Mouse (Mus musculus) gastrocnemius, postnatal 25 days (tissue): ENCODE results near the gene Nup98. TPM values are rescaled to one million over a fixed set of nuclear protein-coding genes. Genes with fewer than 3 reads are reported as not detected.

Experiments used
- total RNA-seq, 2 experiments: library from RNA; stranded (reverse); gene quantifications; 1 replicate in 1 of 2; 2 replicates in 1 of 2; pipeline ENCODE4 v1.2.3; 2021

Nup98 gene
- total RNA-seq, 2 experiments from 2014 or later: 19.9 to 22.9 TPM

Other genes starting within 250 kb of the Nup98 start
- 1 to 10 TPM; 1.9 to 2.7 TPM for gene Il18bp, start 191.5 kb downstream of the Nup98 start, total RNA-seq
- 10 to 100 TPM; 22.4 to 24.2 TPM for gene Rnf121, start 144.7 kb downstream of the Nup98 start, total RNA-seq
- gene Xndc1, start 144.7 kb downstream of the Nup98 start, total RNA-seq: 1 to 10 TPM; 4.5 to 5.1 TPM
- under 1 TPM in 1 of 2 experiments, not detected in 1; 0.80 TPM for gene Xntrpc, start 144.5 kb downstream of the Nup98 start, total RNA-seq
- 1 to 10 TPM in 1 of 2 experiments, under 1 TPM in 1; 0.43 to 1.1 TPM for gene Trpc2, start 127.1 kb downstream of the Nup98 start, total RNA-seq
- 100 to 1,000 TPM; 383 to 418 TPM for gene Art1, start 108.4 kb downstream of the Nup98 start, total RNA-seq
- gene Art5, start 100.7 kb downstream of the Nup98 start, total RNA-seq: 10 to 100 TPM; 10.2 to 10.3 TPM
- not detected for gene Chrna10, start 93.3 kb downstream of the Nup98 start, total RNA-seq
- 10 to 100 TPM; 19.5 to 24.9 TPM for gene Pgap2, start within 50 bp of the Nup98 start, total RNA-seq
- gene Rhog, start 45.9 kb upstream of the Nup98 start, total RNA-seq: 10 to 100 TPM; 14.6 to 15.5 TPM
- 100 to 1,000 TPM; 169 to 171 TPM for gene Stim1, start 57.6 kb upstream of the Nup98 start, total RNA-seq
- 10 to 100 TPM; 12.1 to 12.6 TPM for gene Rrm1, start 231.5 kb upstream of the Nup98 start, total RNA-seq